Mouse (Mus musculus) lung, adult 2 months (tissue): Measurements from ENCODE around the gene Sh3glb1.

Source experiments
- CTCF ChIP-seq: fragments of 200-500 bp; IDR thresholded peaks from 2 replicates; pipeline ENCODE4 v1.5.1; 2011; ENCODE audit warnings: mild to moderate bottlenecking, low read length, control low read depth; ENCODE audit not compliant: insufficient read depth
- POLR2A ChIP-seq: fragments of 200-500 bp; IDR thresholded peaks from 2 replicates; pipeline ENCODE4 v1.6.1; 2011; ENCODE audit warnings: low read depth, mild to moderate bottlenecking, control low read depth, low read length, borderline replicate concordance; ENCODE audit errors: extremely low read depth

- TF ChIP-seq CTCF = no peak
- no peak for TF ChIP-seq POLR2A
Observed at GRCm38 (mm10) chr3:144718706-144719087, 1.4 kb downstream of the Sh3glb1 start.
